Mouse (Mus musculus): ENCODE measurements around the gene 2310022A10Rik. TPM values are rescaled to one million over a fixed set of nuclear protein-coding genes. Genes with fewer than 3 reads are reported as not detected.

Gene 2310022A10Rik
- 37.3 and 39.3 TPM in 2 replicates for polyA plus RNA-seq (2016; fragmentation: Nextera tagmentation; extraction: Ambion mirVana)

GRCm38 (mm10) chr7:27552931-27553513 is at the start of gene 2310022A10Rik, which contains the start of gene Pld3:
2310022A10Rik (plus strand) TSS chr7:27553233.
Pld3 (minus strand) TSS chr7:27553218.
- H3K27ac ChIP-seq (replicated peaks) = peak within 1 kb of the TSS; percentile 84
- H3K4me1 ChIP-seq = peaks cover 30% of the 10 kb centered on the region
- no peaks in the 10 kb centered on the region for H3K27me3 ChIP-seq (ENCODE audit: low read depth, poor library complexity, severe bottlenecking)
- 0% methylated on average over 41 of the region's 41 CpGs for WGBS
- no peaks in the 10 kb centered on the region for H3K9me3 ChIP-seq (replicated peaks)
- peak; percentile 97 for DNase-seq (ENCODE audit: low spot score)
- peak within 1 kb of the TSS; percentile 84 for H3K4me3 ChIP-seq
- peaks cover 20% of the 10 kb centered on the region for H3K36me3 ChIP-seq

DNA sequence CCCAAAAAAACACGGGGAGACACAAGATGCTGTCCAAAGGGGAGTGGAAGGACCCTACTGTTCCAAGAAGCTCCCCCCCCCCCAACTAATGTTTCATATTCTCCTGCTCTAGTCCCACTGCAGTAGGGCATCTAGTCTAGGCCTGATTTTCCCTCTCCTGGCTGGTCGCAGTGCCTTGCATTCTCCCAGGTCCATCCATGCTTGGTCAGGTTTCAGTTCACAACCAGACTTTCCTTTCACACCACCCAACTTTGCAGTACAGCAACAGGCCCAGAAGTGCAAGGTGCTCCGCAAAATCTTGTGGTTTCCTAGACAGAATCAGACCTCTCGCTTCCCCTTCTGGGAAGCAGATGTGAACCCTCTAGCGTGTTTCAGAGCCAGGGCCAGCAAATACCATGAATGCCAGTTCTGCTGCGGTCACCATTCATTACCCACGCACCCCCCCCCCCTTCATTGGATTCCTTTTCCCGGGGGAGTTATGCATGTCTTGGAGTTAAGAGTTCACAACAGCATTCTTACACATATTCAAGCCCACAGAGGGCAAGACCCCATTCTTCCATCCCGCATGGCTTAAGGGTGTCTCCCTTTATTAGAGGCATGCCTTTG is 46.2 kb upstream of the 2310022A10Rik start:
- no peak for DNase-seq (ENCODE audit: low spot score)
- no peaks in the 10 kb centered on the region for H3K27me3 ChIP-seq (ENCODE audit: low read depth, poor library complexity, severe bottlenecking)
- H3K4me3 ChIP-seq = peak overlapping the region; percentile 66

DNA sequence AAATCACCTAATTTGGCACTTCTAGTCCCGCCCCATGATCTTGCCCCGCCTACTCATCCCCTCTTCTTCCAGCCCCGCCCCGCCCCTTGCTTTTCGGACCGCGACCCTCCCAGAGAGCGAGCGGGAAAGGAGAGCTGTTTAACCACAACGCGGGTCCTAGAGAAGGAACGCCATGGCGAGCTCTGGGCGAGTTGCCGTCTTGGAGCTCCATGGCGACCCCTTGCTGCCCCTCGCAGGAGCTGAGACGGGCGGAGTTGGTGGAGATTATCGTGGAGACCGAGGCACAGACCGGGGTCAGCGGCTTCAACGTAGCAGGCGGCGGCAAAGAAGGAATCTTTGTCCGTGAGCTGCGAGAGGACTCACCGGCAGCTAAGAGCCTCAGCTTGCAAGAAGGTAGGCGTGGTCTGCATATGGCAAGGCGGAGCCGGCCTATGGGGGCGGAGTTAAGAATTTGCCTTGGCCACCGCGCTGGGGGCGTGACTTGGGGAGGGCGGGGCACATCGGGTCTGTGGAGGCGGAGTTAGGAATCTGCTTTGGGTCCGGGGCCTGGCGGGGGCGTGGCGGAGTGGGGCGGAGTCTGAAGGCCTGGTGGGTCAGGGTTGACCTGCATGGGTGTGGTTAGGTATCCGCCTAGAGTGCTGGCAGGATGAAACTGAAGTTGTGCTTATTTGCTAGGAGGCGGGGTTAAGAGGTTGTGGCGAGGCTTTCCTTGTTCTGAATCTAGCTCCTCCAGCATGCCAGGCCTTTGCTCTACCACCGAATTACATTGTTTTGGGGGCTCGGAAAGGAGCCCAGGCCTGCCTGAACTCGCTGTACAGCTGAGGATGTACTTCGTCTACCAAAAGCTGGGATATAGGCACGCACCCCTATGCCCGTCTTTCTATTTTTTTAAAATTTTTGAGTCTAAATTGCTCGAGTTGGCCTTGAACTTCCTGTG is 45.1 kb upstream of the 2310022A10Rik start:
- Histone ChIP-seq H3K27ac (replicated peaks) (peak overlapping the region; percentile 96), H3K4me1 (peaks cover 26% of the 10 kb centered on the region), H3K4me3 (peak overlapping the region; percentile 66), H3K27me3 (ENCODE audit: low read depth, poor library complexity, severe bottlenecking) (no peaks in the 10 kb centered on the region), H3K9me3 (replicated peaks) (no peaks in the 10 kb centered on the region), H3K36me3 (no peaks in the 10 kb centered on the region)
- DNase-seq (ENCODE audit: low spot score) = peak; percentile 100
- under 1% methylated on average over 54 of the region's 54 CpGs for WGBS

More for the DNA sequence above, 46.2 kb upstream of the 2310022A10Rik start:
- H3K36me3 ChIP-seq = no peaks in the 10 kb centered on the region
- peak overlapping the region; percentile 96 for H3K27ac ChIP-seq (replicated peaks)
- H3K9me3 ChIP-seq (replicated peaks) = no peaks in the 10 kb centered on the region
- 60% methylated on average over 9 of the region's 9 CpGs for WGBS
- peaks cover 26% of the 10 kb centered on the region for H3K4me1 ChIP-seq

GRCm38 (mm10) chr7:27508648-27509005 is 44.4 kb upstream of the 2310022A10Rik start:
- no peaks in the 10 kb centered on the region for H3K9me3 ChIP-seq (replicated peaks)
- peak overlapping the region; percentile 66 for H3K4me3 ChIP-seq
- WGBS = 27% methylated on average over 6 of the region's 6 CpGs
- no peaks in the 10 kb centered on the region for H3K36me3 ChIP-seq
- peaks cover 26% of the 10 kb centered on the region for H3K4me1 ChIP-seq
- peak; percentile 50 for DNase-seq (ENCODE audit: low spot score)
- no peaks in the 10 kb centered on the region for H3K27me3 ChIP-seq (ENCODE audit: low read depth, poor library complexity, severe bottlenecking)
- no peak overlapping the region; the same call in 1 of the 2 replicates for H3K27ac ChIP-seq (replicated peaks)

DNA sequence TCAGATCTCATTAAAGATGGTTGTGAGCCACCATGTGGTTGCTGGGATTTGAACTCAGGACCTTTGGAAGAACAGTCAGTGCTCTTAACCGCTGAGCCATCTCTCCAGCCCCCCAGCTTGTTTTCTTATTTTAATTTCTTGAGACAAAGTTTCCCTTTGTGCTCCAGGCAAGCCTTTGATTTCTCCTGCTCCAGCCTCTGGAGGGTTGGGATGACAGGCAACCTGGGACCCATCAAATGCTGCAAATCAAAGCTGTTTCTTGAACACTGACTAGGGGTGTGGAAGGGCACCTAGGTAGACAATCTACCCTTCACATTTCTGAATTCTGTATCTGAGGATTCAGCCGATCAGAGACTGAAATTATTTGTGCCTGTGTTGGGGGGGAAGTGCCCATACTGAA is 42.2 kb upstream of the 2310022A10Rik start:
- DNase-seq (ENCODE audit: low spot score) = no peak
- Histone ChIP-seq H3K4me3 (no peak overlapping the region), H3K9me3 (replicated peaks) (no peaks in the 10 kb centered on the region)

GRCm38 (mm10) chr7:27514961-27515360 is 38.1 kb upstream of the 2310022A10Rik start:
- H3K27ac ChIP-seq (replicated peaks) = no peak overlapping the region
- DNase-seq (ENCODE audit: low spot score) = no peak
- 84% methylated on average over 9 of the region's 9 CpGs for WGBS
- H3K27me3 ChIP-seq (ENCODE audit: low read depth, poor library complexity, severe bottlenecking) = no peaks in the 10 kb centered on the region
- H3K36me3 ChIP-seq = no peaks in the 10 kb centered on the region
- H3K9me3 ChIP-seq (replicated peaks) = peaks cover 7% of the 10 kb centered on the region
- no peaks in the 10 kb centered on the region for H3K4me1 ChIP-seq
- H3K4me3 ChIP-seq = no peak overlapping the region

More for the DNA sequence above, 42.2 kb upstream of the 2310022A10Rik start:
- WGBS = 87% methylated on average over 2 of the region's 2 CpGs
- Histone ChIP-seq H3K27me3 (ENCODE audit: low read depth, poor library complexity, severe bottlenecking) (no peaks in the 10 kb centered on the region), H3K36me3 (no peaks in the 10 kb centered on the region), H3K27ac (replicated peaks) (no peak overlapping the region), H3K4me1 (peaks cover 26% of the 10 kb centered on the region)

- Histone ChIP-seq H3K27me3 (ENCODE audit: low read depth, poor library complexity, severe bottlenecking) (no peaks in the 10 kb centered on the region), H3K27ac (replicated peaks) (no peak overlapping the region), H3K36me3 (no peaks in the 10 kb centered on the region), H3K9me3 (replicated peaks) (peaks cover 9% of the 10 kb centered on the region), H3K4me1 (peaks cover 8% of the 10 kb centered on the region), H3K4me3 (no peak overlapping the region)
- 86% methylated on average over 9 of the region's 9 CpGs for WGBS
- no peak for DNase-seq (ENCODE audit: low spot score)
These were observed 34.7 kb upstream of the 2310022A10Rik start for GRCm38 (mm10) chr7:27518314-27518713.

GRCm38 (mm10) chr7:27520104-27520503 is 32.9 kb upstream of the 2310022A10Rik start:
- DNase-seq (ENCODE audit: low spot score) = no peak
- H3K9me3 ChIP-seq (replicated peaks) = peaks cover 9% of the 10 kb centered on the region

GRCm38 (mm10) chr7:27520599-27520998 is 32.4 kb upstream of the 2310022A10Rik start:
- no peak overlapping the region for H3K4me3 ChIP-seq
- H3K4me1 ChIP-seq = peaks cover 8% of the 10 kb centered on the region
- no peaks in the 10 kb centered on the region for H3K27me3 ChIP-seq (ENCODE audit: low read depth, poor library complexity, severe bottlenecking)
- WGBS = 89% methylated on average over 1 of the region's 1 CpGs
- no peaks in the 10 kb centered on the region for H3K36me3 ChIP-seq
- peaks cover 9% of the 10 kb centered on the region for H3K9me3 ChIP-seq (replicated peaks)
- H3K27ac ChIP-seq (replicated peaks) = no peak overlapping the region
- DNase-seq (ENCODE audit: low spot score) = no peak

More at GRCm38 (mm10) chr7:27520104-27520503, 32.9 kb upstream of the 2310022A10Rik start:
- H3K27me3 ChIP-seq (ENCODE audit: low read depth, poor library complexity, severe bottlenecking) = no peaks in the 10 kb centered on the region
- H3K4me3 ChIP-seq = no peak overlapping the region
- H3K36me3 ChIP-seq = no peaks in the 10 kb centered on the region
- peaks cover 8% of the 10 kb centered on the region for H3K4me1 ChIP-seq
- H3K27ac ChIP-seq (replicated peaks) = no peak overlapping the region

- H3K27me3 ChIP-seq (ENCODE audit: low read depth, poor library complexity, severe bottlenecking) = no peaks in the 10 kb centered on the region
- WGBS = 60% methylated on average over 5 of the region's 5 CpGs
- no peak for DNase-seq (ENCODE audit: low spot score)
- H3K27ac ChIP-seq (replicated peaks) = peak within 1 kb of the TSS; percentile 52; the same call in 1 of the 2 replicates
- no peak within 1 kb of the TSS for H3K4me3 ChIP-seq
- no peaks in the 10 kb centered on the region for H3K36me3 ChIP-seq
- peaks cover 9% of the 10 kb centered on the region for H3K9me3 ChIP-seq (replicated peaks)
- H3K4me1 ChIP-seq = peaks cover 8% of the 10 kb centered on the region
These were observed 30.1 kb upstream of the 2310022A10Rik start, which contains the start of gene Hipk4 for GRCm38 (mm10) chr7:27522967-27523366. Hipk4 (plus strand) TSS chr7:27523267.

GRCm38 (mm10) chr7:27523805-27524204 is 29.2 kb upstream of the 2310022A10Rik start:
- H3K4me3 ChIP-seq = no peak overlapping the region
- H3K36me3 ChIP-seq = no peaks in the 10 kb centered on the region
- no peaks in the 10 kb centered on the region for H3K27me3 ChIP-seq (ENCODE audit: low read depth, poor library complexity, severe bottlenecking)
- no peak overlapping the region for H3K27ac ChIP-seq (replicated peaks)
- H3K9me3 ChIP-seq (replicated peaks) = peaks cover 9% of the 10 kb centered on the region
- WGBS = 95% methylated on average over 13 of the region's 13 CpGs
- peaks cover 8% of the 10 kb centered on the region for H3K4me1 ChIP-seq
- no peak for DNase-seq (ENCODE audit: low spot score)

DNA sequence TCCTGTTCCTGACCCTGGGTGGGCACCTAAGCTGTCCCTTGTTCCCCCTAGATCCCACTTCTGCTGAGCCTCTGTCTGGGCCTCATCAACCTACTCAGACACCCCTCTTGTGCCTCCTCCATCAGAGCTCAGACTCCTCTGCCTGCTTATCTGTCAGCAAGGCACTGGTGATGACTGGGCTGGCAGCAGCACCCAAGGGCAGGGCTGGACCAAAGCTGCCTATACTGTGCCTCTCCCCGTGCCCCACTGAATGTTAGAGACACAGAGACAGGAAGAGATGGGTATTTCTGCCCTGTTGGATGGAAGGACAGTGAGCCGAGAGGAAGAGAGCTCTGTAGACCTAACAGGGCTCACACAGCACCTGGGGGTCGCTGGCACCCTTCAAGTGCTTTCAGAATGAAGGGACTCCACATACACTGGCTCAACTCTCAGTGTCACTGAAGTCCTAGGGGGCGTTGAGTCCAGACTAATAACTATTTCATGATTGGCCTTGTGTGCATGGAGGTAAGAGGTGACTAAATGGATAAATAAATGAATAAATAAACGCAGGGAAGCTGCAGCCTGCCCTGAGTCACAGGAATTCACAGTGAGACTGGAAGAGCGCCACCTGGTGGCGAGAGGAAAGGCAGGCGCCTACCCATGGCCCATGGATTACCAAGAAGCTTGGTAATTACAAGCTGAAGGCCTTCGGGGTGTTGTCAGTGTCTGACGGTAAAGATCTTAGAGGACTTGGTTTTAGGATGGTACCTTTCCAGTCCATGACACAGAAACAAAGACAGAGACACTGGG is 26.8 kb upstream of the 2310022A10Rik start:
- H3K4me3 ChIP-seq = no peak overlapping the region
- H3K27ac ChIP-seq (replicated peaks) = no peak overlapping the region
- peaks cover 8% of the 10 kb centered on the region for H3K4me1 ChIP-seq
- peak; percentile 78 for DNase-seq (ENCODE audit: low spot score)
- no peaks in the 10 kb centered on the region for H3K9me3 ChIP-seq (replicated peaks)
- H3K27me3 ChIP-seq (ENCODE audit: low read depth, poor library complexity, severe bottlenecking) = no peaks in the 10 kb centered on the region
- H3K36me3 ChIP-seq = peaks cover 9% of the 10 kb centered on the region; the same call in 1 of the 2 replicates
- WGBS = 30% methylated on average over 10 of the region's 10 CpGs

Measured in midbrain, embryonic 10.5 days (tissue).